ENCODE assay signal across 8 mouse cellular contexts in the genomic region with DNA sequence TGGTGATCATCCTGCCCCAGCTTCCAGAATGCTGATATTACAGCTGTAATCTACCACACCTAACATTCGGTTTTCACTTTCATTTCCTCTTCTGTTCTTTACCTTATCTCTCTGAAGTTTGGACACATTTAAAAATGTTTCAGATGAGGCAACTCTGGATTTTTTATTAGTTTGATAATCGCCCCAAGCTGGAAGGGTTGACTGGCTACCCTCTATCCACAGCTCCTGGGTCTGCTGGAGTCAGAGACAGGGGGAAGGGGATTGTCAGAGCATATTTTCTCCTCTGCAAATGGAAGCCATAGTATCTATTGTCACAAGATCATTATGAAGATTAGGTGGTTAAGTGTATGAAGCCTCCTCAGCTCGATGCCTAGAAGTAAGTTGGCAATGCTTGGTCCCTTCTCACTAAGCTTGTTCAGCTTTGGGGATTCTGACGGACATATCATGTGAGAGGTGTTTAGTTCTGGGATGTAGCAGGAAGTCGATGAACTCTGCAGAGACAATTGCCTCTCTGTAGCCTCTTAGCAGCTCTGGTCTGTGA. TPM values are rescaled to one million over a fixed set of nuclear protein-coding genes. Genes with fewer than 3 reads are reported as not detected.
DNase-seq lines count a peak whose midpoint lies in the region; ATAC-seq lines count a peak whose summit lies in the region.

No protein-coding gene starts in this region.

- intact Hi-C loops in heart, postnatal 25 days (cut with DNase I) = loop anchor here (2.0 to 5.0 kb wide), 2 partner anchors 51 to 71 kb away; partner anchors contain the start of gene Gpx7

- H3K4me2 ChIP-seq in heart, embryonic 14.5 days (ENCODE audit: low read length) = peak overlapping the region; percentile 90
- H3K4me2 ChIP-seq in forebrain, embryonic 16.5 days (ENCODE audit: low read length) = peak overlapping the region; percentile 76
- peak overlapping the region; percentile 96 for H3K4me2 ChIP-seq in liver, embryonic 15.5 days

- H3K4me3 ChIP-seq in heart, embryonic 14.5 days (ENCODE audit: control insufficient read depth in 1 of 2, insufficient read depth in 1 of 2, low read depth in 1 of 2, low read length in 2 of 2) = peak overlapping the region in 1 of 2 experiments; percentile 79; a peak in 2 of 4 replicates
- H3K4me3 ChIP-seq in forebrain, embryonic 16.5 days (replicated peaks; ENCODE audit: low read length) = peak overlapping the region; percentile 99
- peak overlapping the region; percentile 99 for H3K4me3 ChIP-seq in liver, embryonic 15.5 days (replicated peaks)

- ATAC-seq in heart, embryonic 14.5 days (ENCODE audit: insufficient number of reproducible peaks, insufficient read depth, low FRiP score, low read depth) = no peak
- ATAC-seq in forebrain, embryonic 16.5 days = no peak
- ATAC-seq in liver, embryonic 15.5 days (ENCODE audit: insufficient read depth) = no peak

- H3K4me1 ChIP-seq in heart, embryonic 14.5 days (ENCODE audit: control insufficient read depth in 2 of 2, insufficient read depth in 2 of 2, low read length in 2 of 2) = peaks cover 3 to 14% of the 10 kb centered on the region in 2 experiments; a peak in 3 of 4 replicates
- H3K4me1 ChIP-seq in forebrain, embryonic 16.5 days (replicated peaks; ENCODE audit: control insufficient read depth, insufficient read depth, low read length) = peaks cover 13% of the 10 kb centered on the region
- peaks cover 39% of the 10 kb centered on the region for H3K4me1 ChIP-seq in liver, embryonic 15.5 days (replicated peaks)

- peak overlapping the region; percentile 41 to 98; a peak in 3 of 4 replicates for H3K27ac ChIP-seq in heart, embryonic 14.5 days (replicated peaks in 1 of 2; ENCODE audit: control insufficient read depth in 1 of 2, insufficient read depth in 1 of 2, low read depth in 2 of 2, low read length in 2 of 2)
- peak overlapping the region; percentile 99 for H3K27ac ChIP-seq in forebrain, embryonic 16.5 days (ENCODE audit: low read length)
- peak overlapping the region; percentile 91 for H3K27ac ChIP-seq in liver, embryonic 15.5 days (replicated peaks)

- H3K36me3 ChIP-seq in heart, embryonic 14.5 days (ENCODE audit: control insufficient read depth, insufficient read depth, low read length) = 0 out of 2 replicates have a peak, but pooled peaks cover 4% of the 10 kb centered on the region
- no peaks in the 10 kb centered on the region for H3K36me3 ChIP-seq in forebrain, embryonic 16.5 days (ENCODE audit: control insufficient read depth, insufficient read depth)
- 0 out of 2 replicates have a peak, but pooled peaks cover 2% of the 10 kb centered on the region for H3K36me3 ChIP-seq in liver, embryonic 15.5 days (replicated peaks)

- 31% methylated on average over 5 of the region's 5 CpGs for WGBS in heart, embryonic 14.5 days
- 35% methylated on average over 5 of the region's 5 CpGs for WGBS in forebrain, embryonic 16.5 days
- WGBS in liver, embryonic 15.5 days (ENCODE audit: insufficient replicate concordance) = 10% methylated on average over 5 of the region's 5 CpGs

- H3K9ac ChIP-seq in heart, embryonic 14.5 days (ENCODE audit: low read length) = peak overlapping the region; percentile 89
- H3K9ac ChIP-seq in forebrain, embryonic 16.5 days (replicated peaks; ENCODE audit: low read depth, low read length) = peak overlapping the region; percentile 99
- 0 out of 2 replicates have a peak overlapping the region, but pooled peaks have one; percentile 89 for H3K9ac ChIP-seq in liver, embryonic 15.5 days

- H3K9me3 ChIP-seq in heart, embryonic 14.5 days (ENCODE audit: control insufficient read depth, low read length) = no peaks in the 10 kb centered on the region
- no peaks in the 10 kb centered on the region for H3K9me3 ChIP-seq in forebrain, embryonic 16.5 days (ENCODE audit: control insufficient read depth, low read length)
- no peaks in the 10 kb centered on the region for H3K9me3 ChIP-seq in liver, embryonic 15.5 days (replicated peaks)

- no peaks in the 10 kb centered on the region for H3K27me3 ChIP-seq in heart, embryonic 14.5 days (ENCODE audit: control insufficient read depth, insufficient read depth, low read length)
- H3K27me3 ChIP-seq in forebrain, embryonic 16.5 days (replicated peaks; ENCODE audit: control insufficient read depth, insufficient read depth, low read length) = no peaks in the 10 kb centered on the region
- no peaks in the 10 kb centered on the region for H3K27me3 ChIP-seq in liver, embryonic 15.5 days

- DNase-seq in heart, postnatal 25 days (ENCODE audit: low spot score) = no peak
- peak; percentile 43 for DNase-seq in T-cell, adult 2 months (ENCODE audit: low spot score)
- peak; percentile 26 to 28 for DNase-seq in spleen, postnatal 10 days (ENCODE audit: low spot score in 2 of 2)
- no peak for DNase-seq in urinary bladder, postnatal 25 days (ENCODE audit: low spot score)
- DNase-seq in kidney, postnatal 25 days = no peak

RNA-seq across cellular contexts. Expression of gene Tut4, which starts 1.0 kb away (rescaled TPM):
- 40.1 and 53.1 TPM in 2 replicates for polyA plus RNA-seq in heart, embryonic 14.5 days (2014; fragmentation: Nextera tagmentation; extraction: Ambion mirVana)
- 10 to 100 TPM; 21.2 to 24.0 TPM for total RNA-seq in heart, postnatal 25 days (2021)
- 66.1 and 66.8 TPM in 2 replicates for polyA plus RNA-seq in forebrain, embryonic 16.5 days (2015; fragmentation: Nextera tagmentation; extraction: Ambion mirVana)
- 16.4 and 17.6 TPM in 2 replicates for polyA plus RNA-seq in liver, embryonic 15.5 days (2015; fragmentation: Nextera tagmentation; extraction: Ambion mirVana)

RNA-seq across cellular contexts. Expression of gene Gpx7, which starts 51.5 kb away (rescaled TPM):
- polyA plus RNA-seq in heart, embryonic 14.5 days (2014; fragmentation: Nextera tagmentation; extraction: Ambion mirVana) = 57.7 and 68.5 TPM in 2 replicates
- 10 to 100 TPM in 1 of 2 experiments, 1 to 10 TPM in 1; 9.0 to 11.1 TPM for total RNA-seq in heart, postnatal 25 days (2021)
- 26.3 and 28.3 TPM in 2 replicates for polyA plus RNA-seq in forebrain, embryonic 16.5 days (2015; fragmentation: Nextera tagmentation; extraction: Ambion mirVana)
- 9.7 and 10.1 TPM in 2 replicates for polyA plus RNA-seq in liver, embryonic 15.5 days (2015; fragmentation: Nextera tagmentation; extraction: Ambion mirVana)

Comparison
In these comparisons a context has a peak if more than half of its experiments do, and no peak if none do; other contexts are left out.
1. DNase-seq: peak in T-cell, adult 2 months (single experiment) and spleen, postnatal 10 days (2 of 2); none in heart, postnatal 25 days (single experiment), urinary bladder, postnatal 25 days (single experiment) and kidney, postnatal 25 days (0 of 2).
2. Peak in every context shown above with its lines, with median percentiles within 50 percentile points of each other: H3K27ac ChIP-seq, H3K4me2 ChIP-seq and H3K9ac ChIP-seq.